Mouse (Mus musculus) G1E (cell line): Measurements from ENCODE around the gene St3gal2.

Experiments
- CTCF ChIP-seq: IDR thresholded peaks from 2 replicates; pipeline ENCODE4 v1.5.1; 2012; ENCODE audit warnings: low read depth, low read length, inconsistent platforms, mixed read lengths
- GATA1 ChIP-seq: IDR thresholded peaks from 2 replicates; pipeline ENCODE4 v1.6.1; 2012; ENCODE audit warnings: borderline replicate concordance, low read length, inconsistent platforms, mixed read lengths
- POLR2AphosphoS5 ChIP-seq: IDR thresholded peaks from 2 replicates; pipeline ENCODE4 v1.6.1; 2012; ENCODE audit warnings: low read depth, low read length, inconsistent platforms; ENCODE audit not compliant: insufficient replicate concordance
- TAL1 ChIP-seq: conservative IDR thresholded peaks from 2 replicates; pipeline ENCODE4 v1.6.1; 2012; ENCODE audit warnings: low read depth, low read length, inconsistent platforms, mixed read lengths

GRCm38 (mm10) chr8:110877862-110878261, 41.9 kb upstream of the St3gal2 start:
- TF ChIP-seq CTCF: no peak
- no peak for TF ChIP-seq GATA1
- TF ChIP-seq TAL1: peak; percentile 52
- no peak for TF ChIP-seq POLR2AphosphoS5
